Comparison of ENCODE assay signal across 24 mouse cellular contexts in the genomic region with DNA sequence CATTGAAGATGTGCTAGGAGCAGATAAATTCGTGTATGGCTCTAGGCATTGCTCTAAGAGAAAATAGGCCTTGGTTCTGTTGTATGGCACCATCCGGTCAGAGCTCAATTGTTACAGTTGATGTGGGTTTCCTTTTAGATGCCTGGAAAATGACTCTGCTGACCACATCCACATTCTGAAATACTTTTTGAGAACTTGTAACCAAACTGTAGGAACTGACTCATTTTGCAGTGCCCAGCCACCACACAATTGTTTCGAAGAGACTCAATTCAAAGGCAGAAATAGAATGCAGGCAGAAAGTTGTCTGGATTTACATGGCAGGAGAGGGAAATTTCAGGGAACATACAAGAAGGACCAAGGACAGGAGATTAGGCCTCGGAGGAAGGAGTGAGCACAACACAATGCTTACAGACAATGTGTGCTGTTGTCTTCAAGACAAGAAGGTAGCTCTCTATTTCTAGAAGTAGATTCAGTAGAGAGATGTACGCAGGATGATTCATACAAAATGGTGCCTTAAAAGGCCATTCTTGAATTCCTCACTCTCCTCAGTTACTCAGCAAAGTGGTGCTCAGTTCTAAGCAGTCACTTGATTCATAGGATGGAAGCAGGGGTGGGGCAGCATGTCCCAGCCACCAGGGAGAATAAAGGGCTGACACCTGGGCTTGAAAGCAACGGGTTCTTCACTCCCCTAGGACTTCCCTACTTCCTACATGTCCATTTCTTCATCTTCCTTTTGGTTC.
DNase-seq lines count a peak whose midpoint lies in the region; ATAC-seq and TF ChIP-seq lines count a peak whose summit lies in the region.
"Had no signal": no experiment of that assay in that cellular context is flagged by ENCODE, and none has a peak within 500 bp of the region (broad histone marks: within the 10 kb centered on the region; RNA-seq: fewer than 3 reads in every experiment).

No protein-coding gene starts in this region.

- TF ChIP-seq CTCF in C2C12 (IDR thresholded peaks at IDR 0.05; ENCODE audit: control insufficient read depth, insufficient read depth, insufficient read length) = no peak
- TF ChIP-seq CTCF in bone marrow, adult 2 months (IDR thresholded peaks at IDR 0.05; ENCODE audit: control insufficient read depth, insufficient read depth, low read length) = no peak
- no peak for TF ChIP-seq CTCF in intestine, postnatal 0 days (IDR thresholded peaks at IDR 0.05; ENCODE audit: low read depth)

- H3K9ac ChIP-seq in intestine, postnatal 0 days (ENCODE audit: low read depth, low read length) = no peak overlapping the region
- H3K9ac ChIP-seq: forebrain, embryonic 12.5 days; intestine, embryonic 15.5 days; limb, embryonic 12.5 days; midbrain, embryonic 15.5 days had no signal

- no peak overlapping the region for H3ac ChIP-seq in C2C12 (ENCODE audit: control insufficient read depth, insufficient read length, low read depth)
- H3ac ChIP-seq in myocyte (ENCODE audit: control insufficient read depth, insufficient read length) = no peak overlapping the region

- no peaks in the 10 kb centered on the region for H3K9me3 ChIP-seq in intestine, postnatal 0 days (ENCODE audit: control insufficient read depth)
- H3K9me3 ChIP-seq: forebrain, embryonic 12.5 days; hindbrain, embryonic 10.5 days; intestine, embryonic 15.5 days; limb, embryonic 12.5 days; midbrain, embryonic 15.5 days had no signal

- H3K79me3 ChIP-seq in C2C12 (ENCODE audit: low read depth) = peaks cover 84% of the 10 kb centered on the region

- H3K27me3 ChIP-seq in C2C12 (ENCODE audit: control insufficient read depth, insufficient read depth, insufficient read length) = no peaks in the 10 kb centered on the region
- H3K27me3 ChIP-seq in myocyte (ENCODE audit: control insufficient read depth, insufficient read depth, insufficient read length) = no peaks in the 10 kb centered on the region
- no peaks in the 10 kb centered on the region for H3K27me3 ChIP-seq in intestine, postnatal 0 days (replicated peaks; ENCODE audit: control insufficient read depth, insufficient read depth, low read length)
- H3K27me3 ChIP-seq: forebrain, embryonic 12.5 days; intestine, embryonic 15.5 days; limb, embryonic 12.5 days; midbrain, embryonic 15.5 days had no signal

- DNase-seq in MN1 (ENCODE audit: low spot score) = no peak
- DNase-seq in cerebellum, postnatal 10 days = no peak
- no peak for DNase-seq in thymus, postnatal 10 days (ENCODE audit: low spot score in 2 of 2)
- DNase-seq: cerebellum, adult 8-10 months; gastrocnemius, postnatal 36 days; kidney, postnatal 25 days; layer of hippocampus, postnatal 36 days; lung, adult 18-20 months; lung, postnatal 10 days; right cerebral cortex, postnatal 25 days; spleen, adult 18-20 months; thymus, postnatal 14 days had no signal

- peak overlapping the region; percentile 56; the same call in 1 of the 2 replicates for H3K27ac ChIP-seq in bone marrow, adult 2 months (ENCODE audit: control insufficient read depth, insufficient read depth, low read depth, low read length, poor library complexity)
- no peak overlapping the region for H3K27ac ChIP-seq in intestine, postnatal 0 days (ENCODE audit: low read depth, low read length)
- H3K27ac ChIP-seq: forebrain, embryonic 12.5 days; hindbrain, embryonic 10.5 days; intestine, embryonic 15.5 days; limb, embryonic 12.5 days; midbrain, embryonic 15.5 days had no signal

- 27% methylated on average over 6 of the region's 6 CpGs for WGBS in bone marrow, adult 2 months
- WGBS in intestine, postnatal 0 days = 81% methylated on average over 6 of the region's 6 CpGs

- peak; percentile 84 to 89 for ATAC-seq in hematopoietic stem cell, adult 5-6 weeks (replicated peaks in 1 of 2; ENCODE audit: insufficient read depth in 1 of 2, low FRiP score in 2 of 2, low TSS enrichment in 1 of 2, low read depth in 1 of 2, poor library complexity in 2 of 2, severe bottlenecking in 2 of 2)
- no peak for ATAC-seq in intestine, postnatal 0 days
- ATAC-seq: hindbrain, embryonic 16.5 days; intestine, embryonic 15.5 days; midbrain, embryonic 15.5 days had no signal

- H3K79me2 ChIP-seq in C2C12 (ENCODE audit: control insufficient read depth, insufficient read depth) = peaks cover 83% of the 10 kb centered on the region
- peaks cover 77% of the 10 kb centered on the region for H3K79me2 ChIP-seq in myocyte (ENCODE audit: control insufficient read depth, insufficient read depth)

- no peak for TF ChIP-seq POLR2A in bone marrow, adult 2 months (IDR thresholded peaks at IDR 0.05; ENCODE audit: borderline replicate concordance, control insufficient read depth, low read depth, low read length)
- TF ChIP-seq POLR2A in myocyte (IDR thresholded peaks at IDR 0.05; ENCODE audit: insufficient read length, low read depth) = no peak

- H3K4me3 ChIP-seq in C2C12 (ENCODE audit: insufficient read depth, poor library complexity, severe bottlenecking) (no peak overlapping the region), myocyte (no peak overlapping the region)
- no peak overlapping the region for H3K4me3 ChIP-seq in bone marrow, adult 2 months (replicated peaks; ENCODE audit: control insufficient read depth, low read depth, low read length)
- no peak overlapping the region for H3K4me3 ChIP-seq in intestine, postnatal 0 days (ENCODE audit: low read depth, low read length)
- H3K4me3 ChIP-seq: forebrain, embryonic 12.5 days; hindbrain, embryonic 10.5 days; intestine, embryonic 15.5 days; limb, embryonic 12.5 days; midbrain, embryonic 15.5 days had no signal

- H3K4me2 ChIP-seq in myocyte (ENCODE audit: low read depth) = peak overlapping the region; percentile 90
- H3K4me2 ChIP-seq in intestine, postnatal 0 days (replicated peaks; ENCODE audit: low read depth) = no peak overlapping the region
- H3K4me2 ChIP-seq: forebrain, embryonic 12.5 days; intestine, embryonic 15.5 days; limb, embryonic 12.5 days; liver, embryonic 11.5 days; midbrain, embryonic 15.5 days had no signal

- H3K36me3 ChIP-seq in C2C12 (ENCODE audit: control insufficient read depth, insufficient read depth) (peaks cover 88% of the 10 kb centered on the region), myocyte (ENCODE audit: control insufficient read depth, insufficient read depth) (no peaks in the 10 kb centered on the region)
- H3K36me3 ChIP-seq in intestine, postnatal 0 days (ENCODE audit: control insufficient read depth, insufficient read depth) = no peaks in the 10 kb centered on the region
- H3K36me3 ChIP-seq: forebrain, embryonic 12.5 days; hindbrain, embryonic 10.5 days; intestine, embryonic 15.5 days; limb, embryonic 12.5 days; midbrain, embryonic 15.5 days had no signal

- H3K4me1 ChIP-seq in bone marrow, adult 2 months (ENCODE audit: control insufficient read depth, insufficient read depth, low read length) = no peaks in the 10 kb centered on the region; the same call in 1 of the 2 replicates
- H3K4me1 ChIP-seq in intestine, postnatal 0 days (replicated peaks; ENCODE audit: control insufficient read depth, insufficient read depth, low read length) = no peaks in the 10 kb centered on the region
- H3K4me1 ChIP-seq: forebrain, embryonic 12.5 days; hindbrain, embryonic 10.5 days; intestine, embryonic 15.5 days; limb, embryonic 12.5 days; midbrain, embryonic 15.5 days had no signal

TF ChIP-seq in C2C12, 6 proteins besides CTCF, POLR2A, EP300 and RAD21:
- TF ChIP-seq FOSL1 (IDR thresholded peaks at IDR 0.05; ENCODE audit: insufficient read depth, low read length, poor library complexity, severe bottlenecking) (peak; percentile 78), MYOD1 (IDR thresholded peaks at IDR 0.05; ENCODE audit: control insufficient read depth, insufficient read length, low read depth) (peak; percentile 6), USF1 (IDR thresholded peaks at IDR 0.05; ENCODE audit: low read depth) (no peak)

TF ChIP-seq in myocyte, 11 proteins besides CTCF, POLR2A, EP300 and RAD21:
- TF ChIP-seq CEBPB (IDR thresholded peaks at IDR 0.05; ENCODE audit: insufficient read depth, poor library complexity, severe bottlenecking) = 0 out of 2 replicates have a peak, but pooled peaks have one; percentile 61
- no peak for TF ChIP-seq POLR2AphosphoS2 (IDR thresholded peaks at IDR 0.05; ENCODE audit: insufficient read length, low read depth)
